Mouse (Mus musculus) midbrain, embryonic 14.5 days (tissue): ENCODE data around the gene Mpv17. TPM values are rescaled to one million over a fixed set of nuclear protein-coding genes. Genes with fewer than 3 reads are reported as not detected.

Experiments used
- ATAC-seq: fragments of 200-750 bp; cut with Nextera tagmentation; 2 replicates; pipeline ENCODE4 v1.8.0; 2017; ENCODE audit warnings: moderate number of reproducible peaks, moderate library complexity; ENCODE audit not compliant: low FRiP score, low TSS enrichment
- DNase-seq: peaks from one replicate; pipeline ENCODE4 v3.0.0-alpha.2; 2015
- H3K27ac ChIP-seq: fragments of 300-500 bp; sonication (generic); replicated peaks from 2 replicates; pipeline ENCODE4 v1.5.1; 2014; ENCODE audit warnings: mild to moderate bottlenecking, low read depth, low read length, moderate library complexity
- H3K27me3 ChIP-seq: fragments of 300-500 bp; sonication (generic); 2 replicates; pipeline ENCODE4 v1.6.1; 2014; ENCODE audit warnings: low read length, control low read depth, mixed read lengths; ENCODE audit not compliant: control insufficient read depth, insufficient read depth
- H3K36me3 ChIP-seq: fragments of 300-500 bp; sonication (generic); 2 replicates; pipeline ENCODE4 v1.6.1; 2014; ENCODE audit warnings: low read length, control low read depth; ENCODE audit not compliant: control insufficient read depth, insufficient read depth
- H3K4me1 ChIP-seq: fragments of 300-500 bp; sonication (generic); 2 replicates; pipeline ENCODE4 v1.6.1; 2014; ENCODE audit warnings: mild to moderate bottlenecking, antibody characterized with exemption, low read length, control low read depth; ENCODE audit not compliant: control insufficient read depth, insufficient read depth
- H3K4me2 ChIP-seq: fragments of 300-500 bp; sonication (generic); 2 replicates; pipeline ENCODE4 v1.6.1; 2014; ENCODE audit warnings: mild to moderate bottlenecking, low read length, moderate library complexity
- H3K4me3 ChIP-seq: fragments of 300-500 bp; sonication (generic); replicated peaks from 2 replicates; pipeline ENCODE4 v1.5.1; 2014; ENCODE audit warnings: low read depth, low read length
- H3K9ac ChIP-seq: fragments of 300-500 bp; sonication (generic); replicated peaks from 2 replicates; pipeline ENCODE4 v1.6.1; 2014; ENCODE audit warnings: mild to moderate bottlenecking, low read length, moderate library complexity
- H3K9me3 ChIP-seq: fragments of 300-500 bp; sonication (generic); 2 replicates; pipeline ENCODE4 v1.6.1; 2016; ENCODE audit warnings: low read length, control low read depth, mixed read lengths; ENCODE audit not compliant: control insufficient read depth
- WGBS: fragments of 180-500 bp; shearing (Covaris S2); extraction: QIAGEN DNeasy Blood & Tissue Kit; methylation state at CpG from one replicate; pipeline ENCODE4 v1.1.7; 2014; 5-methylcytosine and 5-hydroxymethylcytosine counted together
- polyA plus RNA-seq: library from polyadenylated mRNA; unstranded; fragments of >200 nt; fragmentation: Nextera tagmentation; extraction: Ambion mirVana; gene quantifications from 2 replicates; pipeline ENCODE4 v1.2.1, GENCODE M21; 2014

Mpv17 gene
- polyA plus RNA-seq, 1 experiment from 2014 or later, result 49.0 TPM

- no peak overlapping the region for H3K27ac ChIP-seq
- no peaks in the 10 kb centered on the region for H3K27me3 ChIP-seq
- peaks cover 90% of the 10 kb centered on the region for H3K36me3 ChIP-seq
- no peak overlapping the region for H3K9ac ChIP-seq
- H3K4me3 ChIP-seq, result no peak overlapping the region
- no peak for ATAC-seq
- 95% methylated on average over 1 of the region's 1 CpGs for WGBS
- H3K9me3 ChIP-seq, result no peaks in the 10 kb centered on the region
- no peak overlapping the region for H3K4me2 ChIP-seq
- DNase-seq, result no peak
- no peaks in the 10 kb centered on the region for H3K4me1 ChIP-seq
These were observed 10.8 kb upstream of the Mpv17 start for GRCm38 (mm10) chr5:31164878-31165277.

GRCm38 (mm10) chr5:31162462-31162861 is 8.4 kb upstream of the Mpv17 start:
- H3K4me3 ChIP-seq, result no peak overlapping the region
- H3K4me2 ChIP-seq, result no peak overlapping the region
- H3K36me3 ChIP-seq, result peaks cover 92% of the 10 kb centered on the region
- no peak for ATAC-seq
- no peak overlapping the region for H3K9ac ChIP-seq
- DNase-seq, result no peak
- no peaks in the 10 kb centered on the region for H3K27me3 ChIP-seq
- no peaks in the 10 kb centered on the region for H3K9me3 ChIP-seq
- no peaks in the 10 kb centered on the region for H3K4me1 ChIP-seq
- H3K27ac ChIP-seq, result no peak overlapping the region

GRCm38 (mm10) chr5:31153516-31154151 is 417 bp downstream of the Mpv17 start:
- H3K27me3 ChIP-seq, result no peaks in the 10 kb centered on the region
- ATAC-seq, result 0 out of 2 replicates have a peak, but pooled peaks have one; percentile 38
- DNase-seq, result no peak
- WGBS, result 36% methylated on average over 6 of the region's 6 CpGs
- H3K4me2 ChIP-seq, result peak overlapping the region; percentile 65
- no peaks in the 10 kb centered on the region for H3K9me3 ChIP-seq
- H3K4me1 ChIP-seq, result peaks cover 6% of the 10 kb centered on the region; the same call in 1 of the 2 replicates
- peaks cover 35% of the 10 kb centered on the region for H3K36me3 ChIP-seq
- H3K9ac ChIP-seq, result peak overlapping the region; percentile 75
- peak overlapping the region; percentile 68 for H3K4me3 ChIP-seq
- H3K27ac ChIP-seq, result peak overlapping the region; percentile 72; the same call in 1 of the 2 replicates

- Histone ChIP-seq H3K9ac (no peak overlapping the region), H3K4me3 (no peak overlapping the region), H3K27me3 (no peaks in the 10 kb centered on the region), H3K36me3 (peaks cover 16% of the 10 kb centered on the region), H3K4me1 (peaks cover 6% of the 10 kb centered on the region; the same call in 1 of the 2 replicates), H3K9me3 (no peaks in the 10 kb centered on the region), H3K27ac (no peak overlapping the region), H3K4me2 (no peak overlapping the region)
- 95% methylated on average over 3 of the region's 3 CpGs for WGBS
- ATAC-seq, result no peak
- DNase-seq, result no peak
These were observed 2.3 kb downstream of the Mpv17 start for GRCm38 (mm10) chr5:31151746-31152145.

- Histone ChIP-seq H3K9me3 (no peaks in the 10 kb centered on the region), H3K9ac (no peak overlapping the region), H3K27me3 (no peaks in the 10 kb centered on the region), H3K27ac (no peak overlapping the region), H3K36me3 (peaks cover 7% of the 10 kb centered on the region; the same call in 1 of the 2 replicates), H3K4me1 (peaks cover 6% of the 10 kb centered on the region; the same call in 1 of the 2 replicates), H3K4me3 (no peak overlapping the region), H3K4me2 (no peak overlapping the region)
- no peak for ATAC-seq
- DNase-seq, result no peak
- 90% methylated on average over 4 of the region's 4 CpGs for WGBS
These were observed 4.3 kb downstream of the Mpv17 start for GRCm38 (mm10) chr5:31149781-31150180.

- no peak overlapping the region for H3K9ac ChIP-seq
- WGBS, result 15% methylated on average over 9 of the region's 9 CpGs
- no peak overlapping the region for H3K4me2 ChIP-seq
- no peak overlapping the region for H3K4me3 ChIP-seq
- H3K36me3 ChIP-seq, result peaks cover 4% of the 10 kb centered on the region
- ATAC-seq (no peak), DNase-seq (no peak)
- 0 out of 2 replicates have a peak, but pooled peaks cover 2% of the 10 kb centered on the region for H3K4me1 ChIP-seq
- peaks cover 45% of the 10 kb centered on the region for H3K27me3 ChIP-seq
- H3K27ac ChIP-seq, result no peak overlapping the region
- no peaks in the 10 kb centered on the region for H3K9me3 ChIP-seq
These were observed 15.1 kb downstream of the Mpv17 start for GRCm38 (mm10) chr5:31138968-31139425.

- peak within 1 kb of the TSS; percentile 26 for H3K4me3 ChIP-seq
- H3K9me3 ChIP-seq, result no peaks in the 10 kb centered on the region
- H3K27ac ChIP-seq, result no peak within 1 kb of the TSS
- peaks cover 2% of the 10 kb centered on the region for H3K36me3 ChIP-seq
- DNase-seq, result peak; percentile 36
- WGBS, result 1% methylated on average over 52 of the region's 52 CpGs
- H3K27me3 ChIP-seq, result peaks cover 45% of the 10 kb centered on the region
- H3K4me1 ChIP-seq, result 0 out of 2 replicates have a peak, but pooled peaks cover 2% of the 10 kb centered on the region
- H3K4me2 ChIP-seq, result peak within 1 kb of the TSS; percentile 50
- no peak within 1 kb of the TSS; the same call in 1 of the 2 replicates for H3K9ac ChIP-seq
- no peak for ATAC-seq
These were observed 15.6 kb downstream of the Mpv17 start, which contains the start of gene Ucn for GRCm38 (mm10) chr5:31138241-31138967. TSS of gene Ucn (minus strand) at chr5:31138829.

- Histone ChIP-seq H3K27ac (no peak overlapping the region), H3K27me3 (peaks cover 45% of the 10 kb centered on the region), H3K9ac (no peak overlapping the region), H3K36me3 (no peaks in the 10 kb centered on the region; the same call in 1 of the 2 replicates), H3K4me3 (peak overlapping the region; percentile 26), H3K4me2 (peak overlapping the region; percentile 50), H3K9me3 (no peaks in the 10 kb centered on the region), H3K4me1 (0 out of 2 replicates have a peak, but pooled peaks cover 2% of the 10 kb centered on the region)
- DNase-seq, result no peak
- ATAC-seq, result no peak
- 1% methylated on average over 13 of the region's 13 CpGs for WGBS
These were observed 16.4 kb downstream of the Mpv17 start for GRCm38 (mm10) chr5:31137658-31138057.
